Mouse (Mus musculus) ES-Bruce4 (cell line): Measurements from ENCODE around the gene Cnih1. TPM values are rescaled to one million over a fixed set of nuclear protein-coding genes. Genes with fewer than 3 reads are reported as not detected.

Experiments used
- H3K27ac ChIP-seq: 2 replicates; pipeline ENCODE4 v1.5.1; 2012; ENCODE audit warnings: low read length, inconsistent platforms; ENCODE audit not compliant: insufficient read depth
- H3K27me3 ChIP-seq: 2 replicates; pipeline ENCODE4 v1.6.1; 2012; ENCODE audit warnings: mild to moderate bottlenecking, low read length, inconsistent platforms; ENCODE audit not compliant: control insufficient read depth, poor library complexity, insufficient read depth, severe bottlenecking
- H3K36me3 ChIP-seq: 2 replicates; pipeline ENCODE4 v1.6.1; 2012; ENCODE audit warnings: inconsistent platforms, mild to moderate bottlenecking, low read length, moderate library complexity; ENCODE audit not compliant: control insufficient read depth, poor library complexity, insufficient read depth, severe bottlenecking
- H3K4me1 ChIP-seq: one replicate; pipeline ENCODE4 v1.8.1; 2011; ENCODE audit warnings: low read length; ENCODE audit not compliant: control insufficient read depth, insufficient read depth
- H3K4me3 ChIP-seq: 2 replicates; pipeline ENCODE4 v1.5.1; 2011; ENCODE audit warnings: low read depth, mild to moderate bottlenecking, low read length
- H3K9ac ChIP-seq: 2 replicates; pipeline ENCODE4 v1.6.1; 2012; ENCODE audit warnings: low read depth, mild to moderate bottlenecking, inconsistent platforms; ENCODE audit not compliant: poor library complexity, severe bottlenecking
- H3K9me3 ChIP-seq: replicated peaks from 2 replicates; pipeline ENCODE4 v1.6.1; 2012; ENCODE audit warnings: mild to moderate bottlenecking, low read length, inconsistent platforms; ENCODE audit not compliant: control insufficient read depth, poor library complexity, insufficient read depth, severe bottlenecking
- CTCF ChIP-seq: IDR thresholded peaks from one replicate; pipeline ENCODE4 v1.8.1; 2011; ENCODE audit warnings: low read depth, low read length
- EP300 ChIP-seq: IDR thresholded peaks from 2 replicates; pipeline ENCODE4 v1.6.1; 2011; ENCODE audit warnings: low read depth, low read length; ENCODE audit not compliant: insufficient read depth
- POLR2A ChIP-seq: IDR thresholded peaks from one replicate; pipeline ENCODE4 v1.8.1; 2011; ENCODE audit warnings: low read length; ENCODE audit not compliant: insufficient read depth
- polyA plus RNA-seq: library from polyadenylated mRNA; stranded (reverse); fragments of >200 nt; gene quantifications from 2 replicates; pipeline ENCODE4 v1.2.4, GENCODE M21; 2011; ENCODE audit warnings: low read depth; ENCODE audit not compliant: missing spikeins, insufficient read depth, insufficient read length

Gene Cnih1
- polyA plus RNA-seq, 1 experiment: 163 TPM

- H3K36me3 ChIP-seq: peaks cover 14% of the 10 kb centered on the region
Observed at GRCm38 (mm10) chr14:46807927-46808326, 19.7 kb upstream of the Cnih1 start.

GRCm38 (mm10) chr14:46806186-46806585, 18.0 kb upstream of the Cnih1 start:
- no peak overlapping the region for H3K27ac ChIP-seq
- H3K4me3 ChIP-seq: no peak overlapping the region
- no peaks in the 10 kb centered on the region for H3K9me3 ChIP-seq
- peaks cover 8% of the 10 kb centered on the region for H3K36me3 ChIP-seq
- no peaks in the 10 kb centered on the region for H3K27me3 ChIP-seq
- no peak for TF ChIP-seq EP300
- TF ChIP-seq CTCF: no peak
- TF ChIP-seq POLR2A: no peak
- H3K4me1 ChIP-seq: no peaks in the 10 kb centered on the region
- H3K9ac ChIP-seq: no peak overlapping the region

More at GRCm38 (mm10) chr14:46807927-46808326, 19.7 kb upstream of the Cnih1 start:
- TF ChIP-seq CTCF (no peak), EP300 (no peak), POLR2A (no peak)
- Histone ChIP-seq H3K27me3 (no peaks in the 10 kb centered on the region), H3K4me1 (no peaks in the 10 kb centered on the region), H3K9me3 (no peaks in the 10 kb centered on the region), H3K4me3 (no peak overlapping the region), H3K27ac (no peak overlapping the region), H3K9ac (no peak overlapping the region)

- H3K36me3 ChIP-seq: peaks cover 2% of the 10 kb centered on the region; the same call in 1 of the 2 replicates
- no peak overlapping the region for H3K4me3 ChIP-seq
- H3K27me3 ChIP-seq: no peaks in the 10 kb centered on the region
- no peaks in the 10 kb centered on the region for H3K9me3 ChIP-seq
- no peak overlapping the region for H3K9ac ChIP-seq
- TF ChIP-seq POLR2A (no peak), EP300 (no peak), CTCF (no peak)
- no peak overlapping the region for H3K27ac ChIP-seq
- H3K4me1 ChIP-seq: no peaks in the 10 kb centered on the region
Observed at GRCm38 (mm10) chr14:46803791-46804190, 15.6 kb upstream of the Cnih1 start.

GRCm38 (mm10) chr14:46803259-46803658, 15.0 kb upstream of the Cnih1 start:
- TF ChIP-seq EP300: no peak
- TF ChIP-seq CTCF: no peak
- TF ChIP-seq POLR2A: no peak
- Histone ChIP-seq H3K27me3 (no peaks in the 10 kb centered on the region), H3K9ac (no peak overlapping the region), H3K4me3 (no peak overlapping the region), H3K36me3 (peaks cover 2% of the 10 kb centered on the region; the same call in 1 of the 2 replicates), H3K27ac (no peak overlapping the region), H3K9me3 (no peaks in the 10 kb centered on the region), H3K4me1 (no peaks in the 10 kb centered on the region)

- H3K36me3 ChIP-seq: no peaks in the 10 kb centered on the region; the same call in 1 of the 2 replicates
- no peak overlapping the region for H3K27ac ChIP-seq
- no peaks in the 10 kb centered on the region for H3K9me3 ChIP-seq
- no peak for TF ChIP-seq POLR2A
- TF ChIP-seq EP300: no peak
- TF ChIP-seq CTCF: no peak
- H3K4me1 ChIP-seq: no peaks in the 10 kb centered on the region
- H3K9ac ChIP-seq: no peak overlapping the region
- H3K27me3 ChIP-seq: no peaks in the 10 kb centered on the region
- H3K4me3 ChIP-seq: no peak overlapping the region
Observed at GRCm38 (mm10) chr14:46800684-46801345, 12.6 kb upstream of the Cnih1 start.

GRCm38 (mm10) chr14:46794157-46794556, 5.9 kb upstream of the Cnih1 start:
- Histone ChIP-seq H3K27me3 (no peaks in the 10 kb centered on the region), H3K4me1 (no peaks in the 10 kb centered on the region), H3K27ac (no peak overlapping the region), H3K9me3 (no peaks in the 10 kb centered on the region), H3K9ac (no peak overlapping the region), H3K4me3 (no peak overlapping the region), H3K36me3 (no peaks in the 10 kb centered on the region)
- no peak for TF ChIP-seq EP300
- TF ChIP-seq POLR2A: no peak
- TF ChIP-seq CTCF: no peak
